Mouse (Mus musculus): Measurements from ENCODE around the gene Efcc1. TPM values are rescaled to one million over a fixed set of nuclear protein-coding genes. Genes with fewer than 3 reads are reported as not detected.

Efcc1 gene
- polyA plus RNA-seq (2015; fragmentation: Nextera tagmentation; extraction: Ambion mirVana), result 0.90 and 1.3 TPM in 2 replicates

- Histone ChIP-seq H3K9ac (ENCODE audit: low read length) (peak within 1 kb of the TSS; percentile 73), H3K4me2 (ENCODE audit: low read depth, low read length) (peak within 1 kb of the TSS; percentile 90), H3K4me1 (ENCODE audit: control insufficient read depth, insufficient read depth, low read length) (peaks cover 18% of the 10 kb centered on the region), H3K9me3 (replicated peaks; ENCODE audit: control insufficient read depth, low read length) (no peaks in the 10 kb centered on the region), H3K36me3 (ENCODE audit: control insufficient read depth, insufficient read depth, low read length) (no peaks in the 10 kb centered on the region), H3K4me3 (replicated peaks; ENCODE audit: low read length) (peak within 1 kb of the TSS; percentile 63), H3K27ac (ENCODE audit: low read length) (peak within 1 kb of the TSS; percentile 49; the same call in 1 of the 2 replicates), H3K27me3 (ENCODE audit: control insufficient read depth, insufficient read depth, low read length) (peaks cover 44% of the 10 kb centered on the region)
- WGBS, result under 1% methylated on average over 90 of the region's 90 CpGs
- ATAC-seq (ENCODE audit: insufficient read depth, low FRiP score), result peak; percentile 73
Observed at GRCm38 (mm10) chr6:87730591-87731462, at the start of gene Efcc1. Gene Efcc1, plus strand, starts transcription at chr6:87730869.

GRCm38 (mm10) chr6:87695947-87696346 is 34.7 kb upstream of the Efcc1 start:
- H3K27ac ChIP-seq (ENCODE audit: low read length), result no peak overlapping the region
- no peaks in the 10 kb centered on the region for H3K9me3 ChIP-seq (replicated peaks; ENCODE audit: control insufficient read depth, low read length)
- no peak overlapping the region for H3K4me2 ChIP-seq (ENCODE audit: low read depth, low read length)
- no peak overlapping the region for H3K9ac ChIP-seq (ENCODE audit: low read length)
- ATAC-seq (ENCODE audit: insufficient read depth, low FRiP score), result no peak
- H3K36me3 ChIP-seq (ENCODE audit: control insufficient read depth, insufficient read depth, low read length), result no peaks in the 10 kb centered on the region
- 70% methylated on average over 3 of the region's 3 CpGs for WGBS
- H3K4me1 ChIP-seq (ENCODE audit: control insufficient read depth, insufficient read depth, low read length), result no peaks in the 10 kb centered on the region
- no peaks in the 10 kb centered on the region for H3K27me3 ChIP-seq (ENCODE audit: control insufficient read depth, insufficient read depth, low read length)
- H3K4me3 ChIP-seq (replicated peaks; ENCODE audit: low read length), result no peak overlapping the region

GRCm38 (mm10) chr6:87696544-87696943 is 34.1 kb upstream of the Efcc1 start:
- Histone ChIP-seq H3K4me3 (replicated peaks; ENCODE audit: low read length) (no peak overlapping the region), H3K9me3 (replicated peaks; ENCODE audit: control insufficient read depth, low read length) (no peaks in the 10 kb centered on the region), H3K4me1 (ENCODE audit: control insufficient read depth, insufficient read depth, low read length) (no peaks in the 10 kb centered on the region), H3K4me2 (ENCODE audit: low read depth, low read length) (no peak overlapping the region), H3K27ac (ENCODE audit: low read length) (no peak overlapping the region), H3K27me3 (ENCODE audit: control insufficient read depth, insufficient read depth, low read length) (no peaks in the 10 kb centered on the region), H3K36me3 (ENCODE audit: control insufficient read depth, insufficient read depth, low read length) (no peaks in the 10 kb centered on the region), H3K9ac (ENCODE audit: low read length) (no peak overlapping the region)
- no peak for ATAC-seq (ENCODE audit: insufficient read depth, low FRiP score)
- 89% methylated on average over 4 of the region's 4 CpGs for WGBS

DNA sequence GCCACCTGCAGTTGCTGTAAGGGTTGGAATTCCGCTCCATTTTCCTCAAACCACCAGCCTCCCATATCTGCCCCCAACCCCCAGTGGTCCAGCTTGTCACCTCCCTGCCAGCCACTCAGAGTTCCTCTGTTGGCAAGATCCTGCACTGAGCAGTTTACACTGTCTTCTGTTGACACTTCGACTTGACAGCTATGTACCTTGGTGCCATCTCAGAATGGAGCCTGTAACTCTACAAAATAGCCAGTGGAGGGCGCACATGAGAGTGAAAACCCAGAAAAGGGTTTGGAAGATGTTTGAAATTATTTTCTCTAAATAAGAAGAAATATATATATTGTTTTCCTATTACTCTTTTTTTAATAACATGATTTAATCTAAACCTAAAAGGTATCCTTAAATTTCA is 24.4 kb upstream of the Efcc1 start:
- Histone ChIP-seq H3K9ac (ENCODE audit: low read length) (no peak overlapping the region), H3K36me3 (ENCODE audit: control insufficient read depth, insufficient read depth, low read length) (no peaks in the 10 kb centered on the region), H3K4me1 (ENCODE audit: control insufficient read depth, insufficient read depth, low read length) (no peaks in the 10 kb centered on the region), H3K27me3 (ENCODE audit: control insufficient read depth, insufficient read depth, low read length) (no peaks in the 10 kb centered on the region), H3K4me2 (ENCODE audit: low read depth, low read length) (no peak overlapping the region), H3K4me3 (replicated peaks; ENCODE audit: low read length) (no peak overlapping the region), H3K9me3 (replicated peaks; ENCODE audit: control insufficient read depth, low read length) (no peaks in the 10 kb centered on the region), H3K27ac (ENCODE audit: low read length) (no peak overlapping the region)
- 40% methylated on average over 3 of the region's 3 CpGs for WGBS
- no peak for ATAC-seq (ENCODE audit: insufficient read depth, low FRiP score)

DNA sequence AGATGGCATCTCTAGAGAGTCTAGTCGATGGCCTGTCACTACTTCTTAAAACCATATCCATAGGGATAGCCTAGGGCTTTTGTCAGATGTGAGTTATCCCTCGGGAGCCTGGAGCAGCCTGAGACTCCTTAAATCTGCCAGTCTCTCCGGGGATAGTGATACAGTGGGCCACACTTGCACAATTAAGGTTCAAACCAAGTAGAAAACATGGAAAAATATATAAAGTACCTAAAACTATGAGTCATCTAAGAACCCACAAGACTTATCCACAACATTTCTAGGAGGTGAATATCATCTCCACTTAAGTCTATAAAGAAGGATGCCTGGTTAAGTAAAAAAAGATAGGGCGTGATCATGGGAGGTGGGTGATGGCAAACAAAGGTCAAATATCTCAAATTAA is 18.4 kb upstream of the Efcc1 start:
- H3K4me3 ChIP-seq (replicated peaks; ENCODE audit: low read length), result no peak overlapping the region
- no peak overlapping the region for H3K9ac ChIP-seq (ENCODE audit: low read length)
- no peaks in the 10 kb centered on the region for H3K27me3 ChIP-seq (ENCODE audit: control insufficient read depth, insufficient read depth, low read length)
- ATAC-seq (ENCODE audit: insufficient read depth, low FRiP score), result no peak
- H3K4me2 ChIP-seq (ENCODE audit: low read depth, low read length), result no peak overlapping the region
- no peaks in the 10 kb centered on the region for H3K36me3 ChIP-seq (ENCODE audit: control insufficient read depth, insufficient read depth, low read length)
- no peaks in the 10 kb centered on the region for H3K9me3 ChIP-seq (replicated peaks; ENCODE audit: control insufficient read depth, low read length)
- 85% methylated on average over 4 of the region's 4 CpGs for WGBS
- H3K4me1 ChIP-seq (ENCODE audit: control insufficient read depth, insufficient read depth, low read length), result no peaks in the 10 kb centered on the region
- no peak overlapping the region for H3K27ac ChIP-seq (ENCODE audit: low read length)

DNA sequence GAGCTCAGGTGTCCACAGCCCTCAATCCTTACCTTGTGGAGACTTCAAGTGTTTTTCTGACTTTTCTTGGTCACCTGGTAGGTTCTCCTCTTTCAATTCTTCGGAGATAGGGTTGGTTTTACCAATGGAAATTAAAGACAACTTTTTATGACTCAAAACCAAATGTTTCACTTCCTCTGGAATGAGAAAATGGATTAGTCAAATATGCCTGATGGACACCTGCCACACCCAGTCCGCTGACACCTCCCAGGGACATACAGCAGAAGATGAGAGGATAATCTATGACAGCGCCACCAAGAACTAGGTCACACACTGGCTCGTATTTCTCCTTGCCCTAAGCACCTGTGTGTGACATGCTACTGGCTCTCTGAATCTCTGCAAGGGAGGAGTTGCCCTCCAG is 16.6 kb upstream of the Efcc1 start:
- Histone ChIP-seq H3K9ac (ENCODE audit: low read length) (no peak overlapping the region), H3K4me2 (ENCODE audit: low read depth, low read length) (no peak overlapping the region), H3K4me1 (ENCODE audit: control insufficient read depth, insufficient read depth, low read length) (no peaks in the 10 kb centered on the region), H3K27ac (ENCODE audit: low read length) (no peak overlapping the region), H3K27me3 (ENCODE audit: control insufficient read depth, insufficient read depth, low read length) (no peaks in the 10 kb centered on the region), H3K9me3 (replicated peaks; ENCODE audit: control insufficient read depth, low read length) (no peaks in the 10 kb centered on the region), H3K36me3 (ENCODE audit: control insufficient read depth, insufficient read depth, low read length) (no peaks in the 10 kb centered on the region), H3K4me3 (replicated peaks; ENCODE audit: low read length) (no peak overlapping the region)
- WGBS, result 80% methylated on average over 4 of the region's 4 CpGs
- ATAC-seq (ENCODE audit: insufficient read depth, low FRiP score), result no peak

GRCm38 (mm10) chr6:87722631-87723030 is 8.0 kb upstream of the Efcc1 start:
- H3K4me3 ChIP-seq (replicated peaks; ENCODE audit: low read length), result no peak overlapping the region
- WGBS, result 8% methylated on average over 13 of the region's 13 CpGs
- no peaks in the 10 kb centered on the region for H3K36me3 ChIP-seq (ENCODE audit: control insufficient read depth, insufficient read depth, low read length)
- no peak overlapping the region for H3K4me2 ChIP-seq (ENCODE audit: low read depth, low read length)
- H3K27me3 ChIP-seq (ENCODE audit: control insufficient read depth, insufficient read depth, low read length), result no peaks in the 10 kb centered on the region
- no peaks in the 10 kb centered on the region for H3K9me3 ChIP-seq (replicated peaks; ENCODE audit: control insufficient read depth, low read length)
- no peak overlapping the region for H3K9ac ChIP-seq (ENCODE audit: low read length)
- ATAC-seq (ENCODE audit: insufficient read depth, low FRiP score), result peak; percentile 53; the same call in 1 of the 2 replicates
- peaks cover 4% of the 10 kb centered on the region; the same call in 1 of the 2 replicates for H3K4me1 ChIP-seq (ENCODE audit: control insufficient read depth, insufficient read depth, low read length)
- H3K27ac ChIP-seq (ENCODE audit: low read length), result no peak overlapping the region

GRCm38 (mm10) chr6:87725267-87725912 is 5.3 kb upstream of the Efcc1 start:
- no peak overlapping the region for H3K4me2 ChIP-seq (ENCODE audit: low read depth, low read length)
- no peaks in the 10 kb centered on the region for H3K9me3 ChIP-seq (replicated peaks; ENCODE audit: control insufficient read depth, low read length)
- H3K27ac ChIP-seq (ENCODE audit: low read length), result no peak overlapping the region
- peaks cover 4% of the 10 kb centered on the region; the same call in 1 of the 2 replicates for H3K4me1 ChIP-seq (ENCODE audit: control insufficient read depth, insufficient read depth, low read length)
- WGBS, result 79% methylated on average over 7 of the region's 7 CpGs
- no peak overlapping the region for H3K4me3 ChIP-seq (replicated peaks; ENCODE audit: low read length)
- no peaks in the 10 kb centered on the region for H3K36me3 ChIP-seq (ENCODE audit: control insufficient read depth, insufficient read depth, low read length)
- H3K9ac ChIP-seq (ENCODE audit: low read length), result no peak overlapping the region
- no peak for ATAC-seq (ENCODE audit: insufficient read depth, low FRiP score)
- H3K27me3 ChIP-seq (ENCODE audit: control insufficient read depth, insufficient read depth, low read length), result peaks cover 11% of the 10 kb centered on the region

- no peaks in the 10 kb centered on the region for H3K9me3 ChIP-seq (replicated peaks; ENCODE audit: control insufficient read depth, low read length)
- no peak overlapping the region for H3K9ac ChIP-seq (ENCODE audit: low read length)
- H3K4me3 ChIP-seq (replicated peaks; ENCODE audit: low read length), result no peak overlapping the region
- no peaks in the 10 kb centered on the region for H3K36me3 ChIP-seq (ENCODE audit: control insufficient read depth, insufficient read depth, low read length)
- ATAC-seq (ENCODE audit: insufficient read depth, low FRiP score), result no peak
- no peak overlapping the region for H3K4me2 ChIP-seq (ENCODE audit: low read depth, low read length)
- H3K27me3 ChIP-seq (ENCODE audit: control insufficient read depth, insufficient read depth, low read length), result peaks cover 38% of the 10 kb centered on the region
- no peak overlapping the region for H3K27ac ChIP-seq (ENCODE audit: low read length)
- H3K4me1 ChIP-seq (ENCODE audit: control insufficient read depth, insufficient read depth, low read length), result peaks cover 8% of the 10 kb centered on the region
- 54% methylated on average over 3 of the region's 3 CpGs for WGBS
Observed at GRCm38 (mm10) chr6:87728102-87728501, 2.6 kb upstream of the Efcc1 start.

Data from stomach, embryonic 16.5 days (tissue).